Mouse (Mus musculus): Measurements from ENCODE around the gene Ddhd1.

DNA sequence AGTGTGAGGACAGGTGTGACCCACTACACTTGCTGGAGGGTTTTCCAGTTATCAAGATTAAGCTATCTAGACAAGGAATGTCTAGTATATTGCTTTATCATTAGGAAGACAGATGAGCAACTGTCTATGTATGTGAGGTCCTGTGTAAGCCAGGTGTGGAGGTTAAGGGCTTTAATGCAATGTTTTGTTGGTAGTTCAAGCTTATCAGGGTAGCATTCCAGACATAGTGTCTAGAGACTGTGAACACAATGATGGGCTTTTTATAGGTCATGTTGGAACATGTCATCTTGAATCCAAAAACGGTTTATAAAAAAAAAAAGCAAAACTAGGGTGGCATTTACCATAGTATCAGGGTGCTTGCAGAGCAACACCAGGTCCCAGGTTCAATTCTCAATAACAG, 28.0 kb downstream of the Ddhd1 start:
- TF ChIP-seq POLR2A (IDR thresholded peaks at IDR 0.05; ENCODE audit: insufficient read length, low read depth) (no peak), MAX (IDR thresholded peaks at IDR 0.05; ENCODE audit: low read depth) (no peak)

All from myocyte (in vitro differentiated cells).